Mouse (Mus musculus): ENCODE measurements around the gene Nek1. TPM values are rescaled to one million over a fixed set of nuclear protein-coding genes. Genes with fewer than 3 reads are reported as not detected.

Gene Nek1
- total RNA-seq (2023): 12.1 TPM

GRCm38 (mm10) chr8:60992910-60993638 lies at the start of gene Nek1:
Nek1 (plus strand) TSS chr8:60993195.

GRCm38 (mm10) chr8:60982701-60983687 lies 10.0 kb upstream of the Nek1 start, which contains the start of gene Clcn3:
Clcn3 (minus strand) TSS chr8:60983300.

Other genes with a start within 250 kb of the Nek1 start
- gene Hpf1, start 102.8 kb upstream of the Nek1 start, total RNA-seq (2023): 37.1 TPM
- 41.7 TPM for gene Clcn3, start 9.9 kb upstream of the Nek1 start, total RNA-seq (2023)
- 3.4 TPM for gene Sh3rf1, start 230.7 kb downstream of the Nek1 start, total RNA-seq (2023)